Mouse (Mus musculus): ENCODE results near the gene 4921517D22Rik. TPM values are rescaled to one million over a fixed set of nuclear protein-coding genes. Genes with fewer than 3 reads are reported as not detected.

4921517D22Rik gene
- total RNA-seq, 1 experiment: not detected

DNA sequence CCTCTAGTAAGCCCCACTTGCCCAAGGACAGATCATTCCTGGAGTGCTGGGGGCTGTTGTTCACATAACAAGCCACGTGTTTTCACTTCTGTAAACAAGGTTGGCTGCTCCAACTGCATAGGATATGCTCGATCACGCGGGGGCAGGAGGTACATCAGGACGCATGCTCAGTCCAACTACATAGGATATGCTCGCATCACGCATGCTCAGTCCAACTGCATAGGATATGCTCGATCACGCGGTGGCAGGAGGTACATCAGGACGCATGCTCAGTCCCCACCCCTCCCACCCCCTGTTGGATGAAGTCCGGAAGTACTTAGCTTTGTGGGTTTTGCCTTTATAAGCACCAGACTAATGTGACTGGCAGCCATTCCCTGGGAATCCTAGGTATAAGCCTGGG lies 31.9 kb downstream of the 4921517D22Rik start:
- Histone ChIP-seq H3K36me3 (ENCODE audit: control insufficient read depth, insufficient read depth, low read length, poor library complexity, severe bottlenecking) (peaks cover 25% of the 10 kb centered on the region), H3K4me3 (ENCODE audit: insufficient read depth in 1 of 2, low read depth in 1 of 2, low read length in 2 of 2, poor library complexity in 1 of 2, severe bottlenecking in 1 of 2) (peak overlapping the region in 1 of 2 experiments; percentile 3; a peak in 2 of 4 replicates)
- TF ChIP-seq MAFK (IDR thresholded peaks at IDR 0.05; ENCODE audit: insufficient read depth, low read depth, low read length) (no peak), CHD2 (IDR thresholded peaks at IDR 0.05; ENCODE audit: low read depth, low read length) (no peak), ZNF384 (IDR thresholded peaks at IDR 0.05; ENCODE audit: low read depth, low read length) (no peak), ZC3H11A (IDR thresholded peaks at IDR 0.05; ENCODE audit: borderline replicate concordance, low read depth, low read length) (no peak), HCFC1 (IDR thresholded peaks at IDR 0.05; ENCODE audit: borderline replicate concordance, insufficient read depth, low read length) (0 out of 2 replicates have a peak, but pooled peaks have one; percentile 27)

DNA sequence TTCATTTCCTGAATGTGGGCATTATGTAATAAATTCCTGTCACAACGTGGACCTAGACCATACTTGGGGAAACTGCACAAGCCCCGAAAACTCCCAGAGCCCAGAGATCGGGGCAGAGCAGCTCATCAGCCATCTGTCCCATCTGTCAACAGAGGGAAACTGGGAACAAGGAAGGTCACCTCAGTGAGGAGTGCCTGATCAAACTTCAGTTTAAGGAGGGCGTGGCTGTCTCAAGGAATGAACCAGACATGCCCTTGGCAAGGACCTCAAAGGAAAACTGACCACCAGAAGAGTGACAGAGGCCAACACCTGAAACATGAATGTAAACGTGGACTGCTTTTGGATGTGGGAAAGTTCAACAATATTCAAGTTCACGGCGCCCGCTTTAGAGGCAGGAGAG lies 32.5 kb downstream of the 4921517D22Rik start:
- H3K4me1 ChIP-seq (ENCODE audit: control insufficient read depth in 2 of 2, insufficient read depth in 2 of 2, low read length in 2 of 2, poor library complexity in 1 of 2): peaks cover 22 to 33% of the 10 kb centered on the region in 2 experiments
- in situ Hi-C loops (cut with MboI; ENCODE audit: low sequenced_read_pairs in 2 of 2, unreplicated experiment in 2 of 2): no loop called here
- H3K9ac ChIP-seq (ENCODE audit: insufficient read depth, low read depth, low read length, poor library complexity, severe bottlenecking): peak overlapping the region; percentile 25; the same call in 1 of the 2 replicates
- H3K4me3 ChIP-seq (ENCODE audit: insufficient read depth in 1 of 2, low read depth in 1 of 2, low read length in 2 of 2, poor library complexity in 1 of 2, severe bottlenecking in 1 of 2): peak overlapping the region in 1 of 2 experiments; percentile 3; a peak in 2 of 4 replicates
- peaks cover 25% of the 10 kb centered on the region for H3K36me3 ChIP-seq (ENCODE audit: control insufficient read depth, insufficient read depth, low read length, poor library complexity, severe bottlenecking)
- H3K27ac ChIP-seq (ENCODE audit: insufficient read depth, low read depth, low read length, poor library complexity, severe bottlenecking): peak overlapping the region; percentile 27; the same call in 1 of the 2 replicates
- TF ChIP-seq MAFK (IDR thresholded peaks at IDR 0.05; ENCODE audit: insufficient read depth, low read depth, low read length) (no peak), HCFC1 (IDR thresholded peaks at IDR 0.05; ENCODE audit: borderline replicate concordance, insufficient read depth, low read length) (no peak), ZC3H11A (IDR thresholded peaks at IDR 0.05; ENCODE audit: borderline replicate concordance, low read depth, low read length) (no peak), CHD2 (IDR thresholded peaks at IDR 0.05; ENCODE audit: low read depth, low read length) (no peak), ZNF384 (IDR thresholded peaks at IDR 0.05; ENCODE audit: low read depth, low read length) (no peak)
- no peaks in the 10 kb centered on the region for H3K9me3 ChIP-seq (ENCODE audit: control insufficient read depth, insufficient read depth, low read depth, low read length)
- DNase-seq (ENCODE audit: low read depth, low spot score): no peak

More for the DNA sequence above, 31.9 kb downstream of the 4921517D22Rik start:
- Histone ChIP-seq H3K9ac (ENCODE audit: insufficient read depth, low read depth, low read length, poor library complexity, severe bottlenecking) (peak overlapping the region; percentile 25; the same call in 1 of the 2 replicates), H3K4me1 (ENCODE audit: control insufficient read depth in 2 of 2, insufficient read depth in 2 of 2, low read length in 2 of 2, poor library complexity in 1 of 2) (peaks cover 19 to 31% of the 10 kb centered on the region in 2 experiments), H3K27ac (ENCODE audit: insufficient read depth, low read depth, low read length, poor library complexity, severe bottlenecking) (peak overlapping the region; percentile 27; the same call in 1 of the 2 replicates), H3K9me3 (ENCODE audit: control insufficient read depth, insufficient read depth, low read depth, low read length) (no peaks in the 10 kb centered on the region)
- DNase-seq (ENCODE audit: low read depth, low spot score): no peak
- in situ Hi-C loops (cut with MboI; ENCODE audit: low sequenced_read_pairs in 2 of 2, unreplicated experiment in 2 of 2): no loop called here

DNA sequence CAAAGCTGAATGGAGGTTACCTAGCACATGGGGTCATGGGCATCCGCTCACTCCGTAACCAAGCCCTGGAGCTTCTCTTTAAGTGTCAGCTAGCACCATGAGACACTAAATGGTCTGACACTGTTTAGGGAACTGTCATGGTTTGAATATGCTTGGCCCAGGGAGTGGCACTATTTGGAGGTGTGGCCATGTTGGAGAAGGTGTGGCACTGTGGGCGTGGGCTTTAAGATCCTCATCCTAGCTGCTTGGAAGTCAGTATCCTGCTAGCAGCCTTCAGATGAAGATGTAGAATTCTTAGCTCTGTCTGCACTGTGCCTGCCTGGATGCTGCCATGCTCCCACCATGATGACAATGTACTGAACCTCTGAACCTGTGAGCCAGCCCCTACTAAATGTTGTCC lies 33.5 kb downstream of the 4921517D22Rik start:
- H3K36me3 ChIP-seq (ENCODE audit: control insufficient read depth, insufficient read depth, low read length, poor library complexity, severe bottlenecking): peaks cover 22% of the 10 kb centered on the region
- no peak for DNase-seq (ENCODE audit: low read depth, low spot score)
- H3K9me3 ChIP-seq (ENCODE audit: control insufficient read depth, insufficient read depth, low read depth, low read length): no peaks in the 10 kb centered on the region
- peaks cover 26 to 43% of the 10 kb centered on the region in 2 experiments for H3K4me1 ChIP-seq (ENCODE audit: control insufficient read depth in 2 of 2, insufficient read depth in 2 of 2, low read length in 2 of 2, poor library complexity in 1 of 2)
- TF ChIP-seq HCFC1 (IDR thresholded peaks at IDR 0.05; ENCODE audit: borderline replicate concordance, insufficient read depth, low read length): no peak
- no peak for TF ChIP-seq MAFK (IDR thresholded peaks at IDR 0.05; ENCODE audit: insufficient read depth, low read depth, low read length)
- no peak for TF ChIP-seq ZC3H11A (IDR thresholded peaks at IDR 0.05; ENCODE audit: borderline replicate concordance, low read depth, low read length)
- TF ChIP-seq ZNF384 (IDR thresholded peaks at IDR 0.05; ENCODE audit: low read depth, low read length): no peak
- TF ChIP-seq CHD2 (IDR thresholded peaks at IDR 0.05; ENCODE audit: low read depth, low read length): no peak
- in situ Hi-C loops (cut with MboI; ENCODE audit: low sequenced_read_pairs in 2 of 2, unreplicated experiment in 2 of 2): no loop called here
- no peak overlapping the region for H3K9ac ChIP-seq (ENCODE audit: insufficient read depth, low read depth, low read length, poor library complexity, severe bottlenecking)
- no peak overlapping the region for H3K4me3 ChIP-seq (ENCODE audit: insufficient read depth in 1 of 2, low read depth in 1 of 2, low read length in 2 of 2, poor library complexity in 1 of 2, severe bottlenecking in 1 of 2)
- H3K27ac ChIP-seq (ENCODE audit: insufficient read depth, low read depth, low read length, poor library complexity, severe bottlenecking): no peak overlapping the region

DNA sequence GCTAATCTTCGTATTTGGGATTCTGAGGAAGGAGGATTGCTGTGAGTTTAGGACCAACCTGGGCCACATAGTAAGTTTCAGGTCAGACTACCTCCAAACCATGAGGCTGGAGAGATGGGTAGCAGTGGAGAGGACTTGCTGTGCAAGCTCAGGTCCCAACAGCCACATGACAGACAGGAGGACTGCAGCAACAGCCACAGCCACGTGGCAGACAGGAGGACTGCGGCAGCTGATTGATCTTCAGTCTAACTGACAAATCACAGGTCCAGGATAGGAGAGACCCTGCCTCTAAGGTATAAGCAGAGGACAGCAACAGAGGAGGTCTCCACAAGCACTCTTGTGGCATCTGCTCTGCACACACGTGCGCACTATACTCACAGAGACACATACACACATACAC lies 36.1 kb downstream of the 4921517D22Rik start:
- Histone ChIP-seq H3K4me1 (ENCODE audit: control insufficient read depth in 2 of 2, insufficient read depth in 2 of 2, low read length in 2 of 2, poor library complexity in 1 of 2) (peaks cover 34 to 51% of the 10 kb centered on the region in 2 experiments), H3K9ac (ENCODE audit: insufficient read depth, low read depth, low read length, poor library complexity, severe bottlenecking) (peak overlapping the region; percentile 1; the same call in 1 of the 2 replicates), H3K36me3 (ENCODE audit: control insufficient read depth, insufficient read depth, low read length, poor library complexity, severe bottlenecking) (peaks cover 9% of the 10 kb centered on the region; the same call in 1 of the 2 replicates), H3K4me3 (ENCODE audit: insufficient read depth in 1 of 2, low read depth in 1 of 2, low read length in 2 of 2, poor library complexity in 1 of 2, severe bottlenecking in 1 of 2) (no peak overlapping the region), H3K9me3 (ENCODE audit: control insufficient read depth, insufficient read depth, low read depth, low read length) (no peaks in the 10 kb centered on the region), H3K27ac (ENCODE audit: insufficient read depth, low read depth, low read length, poor library complexity, severe bottlenecking) (peak overlapping the region; percentile 97; the same call in 1 of the 2 replicates)
- in situ Hi-C loops (cut with MboI; ENCODE audit: low sequenced_read_pairs in 2 of 2, unreplicated experiment in 2 of 2): no loop called here
- TF ChIP-seq HCFC1 (IDR thresholded peaks at IDR 0.05; ENCODE audit: borderline replicate concordance, insufficient read depth, low read length): no peak
- no peak for TF ChIP-seq MAFK (IDR thresholded peaks at IDR 0.05; ENCODE audit: insufficient read depth, low read depth, low read length)
- TF ChIP-seq CHD2 (IDR thresholded peaks at IDR 0.05; ENCODE audit: low read depth, low read length): no peak
- TF ChIP-seq ZNF384 (IDR thresholded peaks at IDR 0.05; ENCODE audit: low read depth, low read length): no peak
- TF ChIP-seq ZC3H11A (IDR thresholded peaks at IDR 0.05; ENCODE audit: borderline replicate concordance, low read depth, low read length): no peak
- no peak for DNase-seq (ENCODE audit: low read depth, low spot score)

Data from ES-E14 (cell line).